Mouse (Mus musculus): ENCODE data around the gene Gm11011. TPM values are rescaled to one million over a fixed set of nuclear protein-coding genes. Genes with fewer than 3 reads are reported as not detected.

Gene Gm11011
- polyA plus RNA-seq, 1 experiment from 2014 or later = not detected

DNA sequence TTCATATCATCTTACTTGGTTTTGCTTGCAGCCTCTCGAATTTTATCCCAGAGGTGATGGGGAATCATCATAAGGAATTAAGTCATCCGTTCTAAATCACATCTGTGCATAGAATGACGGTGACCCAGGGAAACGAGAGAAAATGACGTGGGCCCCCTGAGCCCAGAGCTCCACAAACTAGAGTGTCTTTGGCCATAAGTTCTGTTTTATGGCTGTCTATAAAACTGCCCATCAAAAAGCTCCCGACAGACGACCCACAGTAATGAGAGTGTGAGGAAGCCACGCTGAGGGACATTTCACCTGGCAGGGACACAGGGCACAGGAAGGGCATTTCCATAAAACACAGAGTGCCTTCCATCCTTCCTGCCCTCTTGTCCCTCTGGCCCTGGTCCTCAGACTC, 23.3 kb upstream of the Gm11011 start:
- Histone ChIP-seq H3K4me3 (ENCODE audit: low read depth, low read length) (no peak overlapping the region), H3K4me1 (replicated peaks; ENCODE audit: control insufficient read depth, insufficient read depth, low read length) (no peaks in the 10 kb centered on the region), H3K9ac (ENCODE audit: low read depth, low read length) (no peak overlapping the region), H3K9me3 (ENCODE audit: control insufficient read depth) (no peaks in the 10 kb centered on the region), H3K27me3 (replicated peaks; ENCODE audit: control insufficient read depth, insufficient read depth, low read length) (no peaks in the 10 kb centered on the region), H3K36me3 (ENCODE audit: control insufficient read depth, insufficient read depth) (no peaks in the 10 kb centered on the region), H3K4me2 (replicated peaks; ENCODE audit: low read depth) (no peak overlapping the region), H3K27ac (ENCODE audit: low read depth, low read length) (no peak overlapping the region)
- TF ChIP-seq CTCF (IDR thresholded peaks at IDR 0.05; ENCODE audit: low read depth) = no peak
- 44% methylated on average over 8 of the region's 8 CpGs for WGBS
- no peak for ATAC-seq

DNA sequence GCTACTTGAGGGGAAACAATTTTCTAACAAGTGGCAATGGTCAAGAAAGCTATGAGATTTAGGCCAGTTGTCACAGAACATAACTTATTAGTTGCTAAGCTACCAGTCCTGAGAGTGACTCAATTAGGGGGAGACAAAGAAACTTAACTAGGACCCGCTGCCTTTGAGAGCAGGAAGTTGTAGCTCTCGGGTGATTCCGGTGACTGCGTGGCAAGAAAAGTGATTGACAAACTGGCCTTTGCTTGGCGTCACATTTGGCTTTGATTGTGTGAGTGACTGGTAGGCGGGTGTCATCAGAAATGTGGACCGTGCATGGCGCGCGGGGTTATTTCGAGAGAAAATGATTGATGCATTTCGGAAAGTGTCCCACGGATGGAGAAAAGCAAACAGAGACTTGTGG, 22.4 kb upstream of the Gm11011 start:
- no peak overlapping the region for H3K27ac ChIP-seq (ENCODE audit: low read depth, low read length)
- WGBS = 67% methylated on average over 13 of the region's 13 CpGs
- no peaks in the 10 kb centered on the region for H3K36me3 ChIP-seq (ENCODE audit: control insufficient read depth, insufficient read depth)
- TF ChIP-seq CTCF (IDR thresholded peaks at IDR 0.05; ENCODE audit: low read depth) = no peak
- no peaks in the 10 kb centered on the region for H3K27me3 ChIP-seq (replicated peaks; ENCODE audit: control insufficient read depth, insufficient read depth, low read length)
- ATAC-seq = no peak
- no peak overlapping the region for H3K4me3 ChIP-seq (ENCODE audit: low read depth, low read length)
- no peak overlapping the region for H3K9ac ChIP-seq (ENCODE audit: low read depth, low read length)
- H3K9me3 ChIP-seq (ENCODE audit: control insufficient read depth) = no peaks in the 10 kb centered on the region
- H3K4me2 ChIP-seq (replicated peaks; ENCODE audit: low read depth) = no peak overlapping the region
- no peaks in the 10 kb centered on the region for H3K4me1 ChIP-seq (replicated peaks; ENCODE audit: control insufficient read depth, insufficient read depth, low read length)

DNA sequence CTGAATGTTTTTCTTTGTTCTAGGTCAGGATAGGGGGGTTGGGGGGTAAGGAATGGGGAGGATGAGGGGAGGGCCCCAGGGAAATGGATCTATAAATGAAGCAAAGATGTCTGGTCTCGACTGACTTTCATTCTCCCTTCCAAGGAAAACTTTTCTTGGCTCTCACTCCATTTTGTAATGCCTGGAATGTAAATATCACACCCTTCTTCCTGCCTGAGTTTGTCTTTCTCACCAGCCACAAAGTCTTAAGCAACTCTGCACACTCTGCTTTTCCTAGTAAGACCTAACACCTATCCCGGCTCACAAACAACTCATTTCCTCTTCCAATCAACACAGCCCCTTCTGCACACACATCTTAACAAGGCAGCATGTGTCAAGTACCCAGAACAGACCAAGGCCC, 20.2 kb upstream of the Gm11011 start:
- Histone ChIP-seq H3K4me3 (ENCODE audit: low read depth, low read length) (no peak overlapping the region), H3K27me3 (replicated peaks; ENCODE audit: control insufficient read depth, insufficient read depth, low read length) (no peaks in the 10 kb centered on the region), H3K4me1 (replicated peaks; ENCODE audit: control insufficient read depth, insufficient read depth, low read length) (no peaks in the 10 kb centered on the region), H3K27ac (ENCODE audit: low read depth, low read length) (no peak overlapping the region), H3K36me3 (ENCODE audit: control insufficient read depth, insufficient read depth) (no peaks in the 10 kb centered on the region), H3K9ac (ENCODE audit: low read depth, low read length) (no peak overlapping the region), H3K4me2 (replicated peaks; ENCODE audit: low read depth) (no peak overlapping the region), H3K9me3 (ENCODE audit: control insufficient read depth) (no peaks in the 10 kb centered on the region)
- WGBS = 14% methylated on average over 2 of the region's 2 CpGs
- ATAC-seq = no peak
- TF ChIP-seq CTCF (IDR thresholded peaks at IDR 0.05; ENCODE audit: low read depth) = no peak

DNA sequence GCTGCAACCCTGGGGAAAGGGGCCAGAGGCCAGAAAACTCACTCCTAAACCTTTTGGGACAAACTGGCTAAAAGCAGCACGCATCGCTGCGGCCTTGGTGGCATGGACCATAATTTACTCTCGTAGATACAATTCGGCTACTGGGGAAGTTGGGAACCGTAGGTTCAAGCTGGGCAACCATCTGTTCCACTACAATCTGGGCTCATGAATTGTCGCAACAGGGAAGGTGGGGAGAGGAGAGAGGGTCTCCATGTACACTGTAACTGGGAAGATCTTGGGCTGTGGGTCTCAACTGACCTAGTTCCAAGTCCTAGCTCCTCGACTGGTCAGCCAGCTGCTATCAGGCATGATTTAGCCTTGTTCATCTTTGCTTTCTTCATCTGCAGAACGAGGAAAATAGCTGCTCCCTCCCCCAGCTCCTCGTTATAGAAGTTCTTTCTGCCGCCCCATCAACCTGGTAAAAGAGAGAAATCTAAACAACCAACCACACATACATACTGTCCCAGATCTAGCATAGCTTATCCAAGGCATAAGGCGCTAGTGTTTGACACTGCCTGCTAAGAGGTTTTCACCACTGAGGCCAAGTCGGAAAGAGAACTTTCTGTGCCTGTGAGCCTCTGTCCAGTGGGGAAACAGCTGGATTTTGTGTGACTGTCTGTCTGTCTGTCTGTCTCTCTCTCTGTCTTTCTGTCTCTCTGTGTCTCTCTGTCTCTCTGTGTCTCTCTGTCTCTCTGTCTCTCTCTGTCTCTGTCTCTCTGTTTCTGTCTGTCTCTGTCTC, 19.5 kb upstream of the Gm11011 start:
- Histone ChIP-seq H3K27me3 (replicated peaks; ENCODE audit: control insufficient read depth, insufficient read depth, low read length) (no peaks in the 10 kb centered on the region), H3K36me3 (ENCODE audit: control insufficient read depth, insufficient read depth) (no peaks in the 10 kb centered on the region), H3K9ac (ENCODE audit: low read depth, low read length) (no peak overlapping the region), H3K4me2 (replicated peaks; ENCODE audit: low read depth) (no peak overlapping the region), H3K9me3 (ENCODE audit: control insufficient read depth) (no peaks in the 10 kb centered on the region), H3K4me3 (ENCODE audit: low read depth, low read length) (no peak overlapping the region), H3K27ac (ENCODE audit: low read depth, low read length) (no peak overlapping the region), H3K4me1 (replicated peaks; ENCODE audit: control insufficient read depth, insufficient read depth, low read length) (no peaks in the 10 kb centered on the region)
- no peak for ATAC-seq
- 78% methylated on average over 13 of the region's 13 CpGs for WGBS
- TF ChIP-seq CTCF (IDR thresholded peaks at IDR 0.05; ENCODE audit: low read depth) = no peak

DNA sequence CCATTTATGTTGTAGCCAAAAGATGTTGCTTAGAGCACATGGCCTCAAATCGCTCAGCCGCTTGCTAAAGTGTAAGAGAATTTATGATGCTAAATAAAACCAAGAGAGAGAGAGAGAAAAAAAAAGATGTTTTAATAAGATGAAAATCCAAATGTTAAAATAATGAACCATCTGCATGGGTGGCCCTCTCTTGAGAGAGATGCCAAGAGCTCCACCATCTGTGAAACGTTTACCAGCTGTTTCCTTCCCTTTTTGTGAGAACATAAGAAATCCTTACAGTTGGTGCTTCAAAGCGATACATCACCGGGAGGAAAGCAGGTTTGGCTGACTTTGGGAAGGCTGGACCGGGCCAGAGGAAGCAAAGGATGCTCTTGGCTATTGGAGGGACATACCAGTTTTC, 12.6 kb upstream of the Gm11011 start:
- ATAC-seq = no peak
- H3K36me3 ChIP-seq (ENCODE audit: control insufficient read depth, insufficient read depth) = no peaks in the 10 kb centered on the region
- H3K4me3 ChIP-seq (ENCODE audit: low read depth, low read length) = no peak overlapping the region
- H3K27me3 ChIP-seq (replicated peaks; ENCODE audit: control insufficient read depth, insufficient read depth, low read length) = no peaks in the 10 kb centered on the region
- no peak for TF ChIP-seq CTCF (IDR thresholded peaks at IDR 0.05; ENCODE audit: low read depth)
- H3K9me3 ChIP-seq (ENCODE audit: control insufficient read depth) = no peaks in the 10 kb centered on the region
- no peak overlapping the region for H3K27ac ChIP-seq (ENCODE audit: low read depth, low read length)
- no peaks in the 10 kb centered on the region for H3K4me1 ChIP-seq (replicated peaks; ENCODE audit: control insufficient read depth, insufficient read depth, low read length)
- H3K9ac ChIP-seq (ENCODE audit: low read depth, low read length) = no peak overlapping the region
- H3K4me2 ChIP-seq (replicated peaks; ENCODE audit: low read depth) = no peak overlapping the region
- 61% methylated on average over 6 of the region's 6 CpGs for whole genome bisulfite sequencing

GRCm38 (mm10) chr2:169599591-169599990, 12.0 kb upstream of the Gm11011 start:
- 90% methylated on average over 4 of the region's 4 CpGs for WGBS
- TF ChIP-seq CTCF (IDR thresholded peaks at IDR 0.05; ENCODE audit: low read depth) = no peak
- no peak overlapping the region for H3K4me2 ChIP-seq (replicated peaks; ENCODE audit: low read depth)

More at GRCm38 (mm10) chr2:169599591-169599990, 12.0 kb upstream of the Gm11011 start:
- Histone ChIP-seq H3K27me3 (replicated peaks; ENCODE audit: control insufficient read depth, insufficient read depth, low read length) (no peaks in the 10 kb centered on the region), H3K9ac (ENCODE audit: low read depth, low read length) (no peak overlapping the region), H3K9me3 (ENCODE audit: control insufficient read depth) (no peaks in the 10 kb centered on the region), H3K4me3 (ENCODE audit: low read depth, low read length) (no peak overlapping the region), H3K27ac (ENCODE audit: low read depth, low read length) (no peak overlapping the region), H3K4me1 (replicated peaks; ENCODE audit: control insufficient read depth, insufficient read depth, low read length) (no peaks in the 10 kb centered on the region), H3K36me3 (ENCODE audit: control insufficient read depth, insufficient read depth) (no peaks in the 10 kb centered on the region)
- ATAC-seq = no peak
